Mouse (Mus musculus) lung, postnatal 14 days (tissue): ENCODE data around the gene Scrt2.

Source experiments
- DNase-seq: peaks from one replicate; pipeline ENCODE4 v3.0.0; 2021

Gene Scrt2

GRCm38 (mm10) chr2:152108702-152109101 is 27.4 kb downstream of the Scrt2 start:
- DNase-seq: no peak

- no peak for DNase-seq
These were observed 28.1 kb downstream of the Scrt2 start for GRCm38 (mm10) chr2:152109386-152109785.

- no peak for DNase-seq
These were observed 30.0 kb downstream of the Scrt2 start for GRCm38 (mm10) chr2:152111311-152111710.

- DNase-seq: peak; percentile 94
These were observed 30.6 kb downstream of the Scrt2 start for GRCm38 (mm10) chr2:152111920-152112319.

- DNase-seq: no peak
These were observed 31.2 kb downstream of the Scrt2 start for GRCm38 (mm10) chr2:152112490-152112889.

- DNase-seq: no peak
These were observed 31.6 kb downstream of the Scrt2 start for GRCm38 (mm10) chr2:152112970-152113369.

GRCm38 (mm10) chr2:152114057-152114975 is 33.0 kb downstream of the Scrt2 start:
- no peak for DNase-seq

GRCm38 (mm10) chr2:152117694-152118093 is 36.4 kb downstream of the Scrt2 start:
- no peak for DNase-seq

- DNase-seq: no peak
These were observed 38.0 kb downstream of the Scrt2 start for GRCm38 (mm10) chr2:152119228-152119865.

GRCm38 (mm10) chr2:152122896-152123295 is 41.6 kb downstream of the Scrt2 start:
- no peak for DNase-seq

- no peak for DNase-seq
These were observed 47.3 kb downstream of the Scrt2 start for GRCm38 (mm10) chr2:152128597-152128996.

GRCm38 (mm10) chr2:152129778-152130177 is 48.4 kb downstream of the Scrt2 start:
- no peak for DNase-seq

- DNase-seq: no peak
These were observed 50.7 kb downstream of the Scrt2 start for GRCm38 (mm10) chr2:152132016-152132415.

- peak; percentile 34 for DNase-seq
These were observed 51.4 kb downstream of the Scrt2 start for GRCm38 (mm10) chr2:152132691-152133090.

- no peak for DNase-seq
These were observed 58.1 kb downstream of the Scrt2 start for GRCm38 (mm10) chr2:152139191-152139987.

GRCm38 (mm10) chr2:152140941-152141340 is 59.6 kb downstream of the Scrt2 start:
- DNase-seq: no peak

GRCm38 (mm10) chr2:152141491-152141890 is 60.2 kb downstream of the Scrt2 start:
- no peak for DNase-seq

GRCm38 (mm10) chr2:152142046-152142445 is 60.7 kb downstream of the Scrt2 start:
- DNase-seq: peak; percentile 48

GRCm38 (mm10) chr2:152142571-152142970 is 61.2 kb downstream of the Scrt2 start:
- no peak for DNase-seq

GRCm38 (mm10) chr2:152143279-152144157 is 62.2 kb downstream of the Scrt2 start, which contains the start of gene Tcf15:
Gene Tcf15 (plus strand): TSS chr2:152143561.
- DNase-seq: peak; percentile 57

- DNase-seq: no peak
These were observed 62.8 kb downstream of the Scrt2 start for GRCm38 (mm10) chr2:152144158-152144450.

- DNase-seq: no peak
These were observed 63.2 kb downstream of the Scrt2 start for GRCm38 (mm10) chr2:152144501-152144900.
